Mouse (Mus musculus): ENCODE data around the gene Ddrgk1.
A peak's percentile ranks its signal among the peaks of the same experiment; 100 is the strongest.

The Ddrgk1 gene

GRCm38 (mm10) chr2:130664102-130664701 lies at the start of gene Ddrgk1:
Gene Ddrgk1 (minus strand): TSS chr2:130664659.
- DNase-seq (ENCODE audit: low spot score): peak; percentile 86

DNA sequence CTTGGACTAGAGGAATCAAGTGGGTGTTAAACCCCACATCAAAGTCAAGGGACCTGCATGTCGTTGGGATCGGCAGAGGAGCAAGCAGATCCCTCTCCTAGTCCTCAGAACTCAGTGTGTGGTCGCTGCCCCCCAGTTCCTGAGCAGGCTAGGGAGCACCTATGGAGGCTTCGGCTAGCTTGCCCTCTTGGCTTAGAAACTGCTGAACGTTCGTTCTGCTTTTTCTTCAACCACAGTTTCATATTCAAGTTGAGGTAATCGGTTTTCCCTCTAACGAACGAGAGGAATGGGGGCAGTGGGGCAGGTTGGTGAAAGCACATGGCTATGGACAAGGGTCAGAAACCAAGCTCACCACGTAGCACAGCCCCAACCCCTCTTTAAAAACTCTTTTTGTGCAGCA lies 42.6 kb upstream of the Ddrgk1 start:
- DNase-seq (ENCODE audit: low spot score): no peak

- no peak for DNase-seq (ENCODE audit: low spot score)
These were observed 42.1 kb upstream of the Ddrgk1 start for GRCm38 (mm10) chr2:130706602-130707001.

DNA sequence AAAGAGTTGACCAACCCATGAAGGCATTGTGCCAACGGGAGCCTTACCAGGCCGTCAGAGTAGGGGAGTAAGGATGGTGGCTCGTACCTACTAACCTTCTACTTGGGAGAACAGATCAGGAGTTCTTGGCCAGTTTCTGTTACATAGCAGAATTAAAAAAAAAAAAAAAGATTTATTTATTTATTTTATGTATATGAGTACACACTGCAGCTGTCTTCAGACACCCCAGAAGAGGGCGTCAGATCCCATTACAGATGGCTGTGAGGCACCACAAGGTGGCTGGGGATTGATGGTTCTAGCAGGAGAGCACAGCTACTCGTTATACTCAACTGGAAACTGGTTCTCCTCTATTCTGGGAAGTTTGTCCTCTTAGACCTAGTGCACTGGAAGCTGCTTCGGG lies 40.7 kb upstream of the Ddrgk1 start:
- no peak for DNase-seq (ENCODE audit: low spot score)

DNA sequence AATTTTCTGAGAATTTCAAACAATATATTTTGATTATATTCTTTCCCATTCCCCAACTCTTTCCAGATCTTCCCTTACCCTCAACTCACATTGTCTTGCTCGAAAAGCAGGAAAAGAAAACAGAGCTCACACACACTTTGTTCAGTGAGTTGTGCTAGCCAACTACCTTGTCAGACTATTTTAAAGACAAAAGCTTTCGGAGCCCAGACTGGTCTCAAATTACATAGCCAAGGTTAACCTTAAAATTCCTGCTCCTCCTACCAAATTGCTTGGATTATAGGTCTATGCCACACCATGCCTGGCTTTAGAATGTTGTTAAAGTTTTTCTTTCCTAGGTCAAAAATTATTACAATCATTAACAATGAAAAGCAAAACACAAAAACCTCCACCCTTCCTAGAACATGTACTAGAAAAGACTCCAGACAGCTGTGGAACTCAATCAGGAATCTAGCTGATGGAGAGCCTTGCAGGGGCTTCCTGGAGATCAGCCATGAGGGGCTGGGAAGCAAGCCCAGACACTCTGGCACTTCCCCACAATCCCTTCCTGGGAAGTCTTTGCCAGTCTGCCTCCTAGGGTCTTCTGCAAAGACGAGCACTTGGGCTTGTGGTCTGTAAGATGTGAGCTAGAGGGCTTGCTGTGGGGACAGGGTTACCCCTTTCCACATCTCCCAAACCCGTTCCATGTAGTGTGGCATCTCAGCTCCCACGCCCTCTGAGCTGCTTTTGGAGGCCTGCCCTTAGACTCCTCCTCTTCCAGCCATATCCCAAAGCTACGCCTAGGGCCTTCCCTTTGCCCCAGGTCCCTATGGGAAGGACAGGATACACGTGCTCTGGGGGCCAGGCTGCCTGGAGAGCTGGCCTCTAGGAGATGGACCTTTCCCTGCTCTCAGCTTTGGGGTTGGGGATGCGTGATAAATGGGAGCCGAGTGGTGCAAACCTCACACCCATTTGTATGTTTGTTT lies 39.9 kb upstream of the Ddrgk1 start:
- DNase-seq (ENCODE audit: low spot score): no peak

DNA sequence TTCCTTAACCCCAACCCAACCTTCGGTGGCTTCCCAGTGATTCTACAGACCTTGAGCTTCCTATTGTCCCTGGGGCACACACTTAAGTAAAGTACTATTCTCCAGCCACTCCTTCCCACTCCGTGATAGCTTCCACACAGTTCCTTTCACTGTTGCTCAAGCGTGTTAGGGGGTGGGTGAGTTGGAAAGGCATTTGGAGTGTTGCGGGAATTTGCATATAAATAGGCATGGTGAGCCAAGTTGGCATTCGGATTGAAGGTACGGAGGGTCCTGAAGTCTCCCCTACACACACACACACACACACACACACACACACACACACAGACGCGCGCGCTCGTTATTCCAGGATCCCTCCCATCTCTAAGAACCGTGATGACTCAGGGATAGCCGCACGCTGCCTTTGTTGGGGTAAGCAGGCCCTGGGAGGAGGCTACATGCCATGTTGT lies 33.4 kb upstream of the Ddrgk1 start:
- DNase-seq (ENCODE audit: low spot score): no peak

DNA sequence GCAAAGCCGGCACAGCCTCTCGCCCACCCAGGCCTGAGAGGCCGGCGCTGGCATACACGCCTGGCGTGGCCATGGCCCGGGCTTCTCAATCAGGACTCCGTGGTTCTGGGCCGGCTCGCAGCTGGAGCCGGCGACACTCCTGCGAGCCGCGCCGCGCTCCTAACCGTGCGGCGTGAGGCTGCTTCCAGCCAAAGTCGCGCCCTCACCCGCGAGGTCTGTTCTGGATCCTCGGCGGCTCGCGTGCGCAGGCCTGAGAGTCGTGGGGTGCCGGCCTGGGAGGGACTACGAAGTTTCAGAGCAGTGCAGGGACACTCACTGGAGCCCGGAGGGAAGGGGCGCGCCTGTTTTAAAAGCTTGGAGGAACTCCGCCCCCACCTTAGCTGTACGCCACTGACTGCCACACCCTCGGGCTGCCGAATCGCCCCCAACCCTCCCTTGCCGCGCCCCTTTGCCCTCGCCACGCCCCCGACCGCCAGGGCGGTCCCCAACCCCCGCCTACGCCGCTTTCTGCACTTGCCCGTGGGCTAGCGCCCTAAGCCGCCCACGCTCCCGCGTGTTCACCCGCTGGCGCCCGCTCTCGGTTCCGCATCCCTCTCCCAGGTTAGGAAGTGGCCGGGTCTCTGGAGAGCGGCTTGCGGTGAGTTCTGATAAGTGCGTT lies 32.8 kb upstream of the Ddrgk1 start, which contains the start of gene Slc4a11:
Gene Slc4a11 (minus strand): TSS at position 367 of the 658 bp plus-strand sequence.
- DNase-seq (ENCODE audit: low spot score): peak; percentile 52

DNA sequence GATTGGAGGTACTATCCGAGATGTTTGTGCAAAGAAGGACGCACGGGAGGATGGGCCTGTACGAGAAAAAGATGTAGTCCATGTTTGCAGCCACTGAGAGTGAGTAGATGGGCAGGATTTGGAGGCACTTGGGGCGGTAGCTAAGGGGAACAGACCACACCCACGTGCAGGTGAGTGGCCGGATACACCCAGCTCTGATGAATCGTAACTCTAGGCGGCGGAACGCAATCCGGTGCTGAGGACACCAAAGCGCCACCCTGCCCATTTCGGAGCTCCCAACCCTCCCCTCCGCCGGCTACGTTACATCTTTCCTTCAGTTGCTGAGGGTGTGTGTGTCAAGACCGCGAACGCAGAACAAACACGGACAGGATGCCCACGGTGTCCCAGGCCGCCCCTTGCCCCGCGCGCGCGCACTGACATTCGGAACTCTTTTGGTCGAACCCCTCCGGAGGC lies 32.3 kb upstream of the Ddrgk1 start:
- peak; percentile 33 for DNase-seq (ENCODE audit: low spot score)

GRCm38 (mm10) chr2:130693563-130693962 lies 29.1 kb upstream of the Ddrgk1 start:
- no peak for DNase-seq (ENCODE audit: low spot score)

DNA sequence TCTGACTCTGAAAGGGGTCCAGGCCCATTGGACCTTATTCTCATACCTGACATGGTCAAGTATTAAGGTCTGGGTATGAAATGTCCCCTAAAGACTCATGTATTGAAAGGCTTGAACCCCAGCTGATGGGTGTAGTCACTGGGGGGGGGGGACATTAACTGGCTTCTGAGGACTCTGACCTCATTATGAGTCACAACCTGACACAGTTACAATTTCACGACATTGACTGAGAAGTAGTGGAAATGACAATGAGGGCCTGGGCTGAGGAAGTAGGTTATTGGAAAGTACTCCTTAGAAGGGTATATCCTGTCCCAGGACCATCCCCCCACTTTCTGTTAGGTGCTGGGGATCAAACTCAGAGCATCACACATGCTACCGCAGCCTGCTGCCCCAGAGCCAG lies 24.6 kb upstream of the Ddrgk1 start:
- DNase-seq (ENCODE audit: low spot score): no peak

DNA sequence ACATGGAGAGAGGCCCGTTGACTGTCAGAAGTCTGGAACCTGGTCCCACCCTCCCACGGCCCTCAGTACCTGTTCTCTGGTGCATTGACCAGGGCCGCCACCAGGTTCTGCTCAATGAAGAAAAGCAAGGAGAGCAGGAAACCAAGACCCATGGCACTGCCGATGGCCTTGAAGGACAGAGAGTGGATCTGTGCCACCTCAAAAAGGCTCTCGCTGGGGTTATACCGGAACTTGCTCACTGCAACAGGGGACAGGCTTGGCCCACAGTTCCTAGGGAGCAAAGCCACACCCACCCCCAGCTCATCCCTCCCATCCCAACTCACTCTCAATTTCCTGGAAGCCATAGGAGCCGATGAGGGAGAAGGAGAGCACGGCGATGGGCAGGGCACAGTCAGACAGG lies 21.0 kb upstream of the Ddrgk1 start:
- no peak for DNase-seq (ENCODE audit: low spot score)

GRCm38 (mm10) chr2:130681531-130681930 lies 17.1 kb upstream of the Ddrgk1 start:
- no peak for DNase-seq (ENCODE audit: low spot score)

DNA sequence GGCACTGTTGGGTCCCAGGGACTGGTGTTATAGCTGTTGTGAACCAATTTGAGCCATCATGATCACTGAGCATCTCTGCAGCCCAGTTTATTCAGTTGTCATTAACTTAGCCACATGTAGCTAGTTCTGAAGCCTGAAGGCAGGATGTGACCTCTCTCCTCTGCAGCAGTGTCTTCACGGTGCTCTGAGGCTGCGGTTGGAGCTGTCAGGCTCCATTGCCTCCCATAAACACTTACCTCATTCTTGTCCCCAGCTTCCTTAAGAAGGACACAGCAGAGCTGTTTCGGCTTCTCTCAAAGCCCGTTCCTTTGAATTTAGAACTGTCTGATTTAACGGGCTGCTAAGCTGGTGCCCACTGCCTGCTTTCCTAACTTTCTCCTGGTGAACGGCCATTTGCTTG lies 15.4 kb upstream of the Ddrgk1 start:
- DNase-seq (ENCODE audit: low spot score): no peak

DNA sequence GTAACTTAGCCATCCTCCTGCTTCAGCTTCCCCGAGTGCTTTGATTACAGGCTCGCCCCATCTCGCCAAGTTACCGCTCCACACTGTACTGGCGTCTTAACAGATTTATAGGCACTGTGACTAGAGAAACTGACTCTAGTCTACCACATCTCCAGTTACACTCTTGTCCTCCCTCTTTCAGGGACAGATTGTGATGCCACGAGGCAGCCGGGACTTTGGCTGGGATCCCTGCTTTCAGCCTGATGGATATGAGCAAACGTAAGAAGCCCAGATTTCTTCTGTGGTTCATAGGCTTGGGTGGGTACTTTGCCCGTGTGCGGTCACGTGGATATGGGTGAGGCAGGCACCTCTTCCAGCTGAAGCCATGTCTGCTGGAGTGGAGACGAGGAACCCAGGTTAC lies 14.7 kb upstream of the Ddrgk1 start:
- DNase-seq (ENCODE audit: low spot score): no peak

DNA sequence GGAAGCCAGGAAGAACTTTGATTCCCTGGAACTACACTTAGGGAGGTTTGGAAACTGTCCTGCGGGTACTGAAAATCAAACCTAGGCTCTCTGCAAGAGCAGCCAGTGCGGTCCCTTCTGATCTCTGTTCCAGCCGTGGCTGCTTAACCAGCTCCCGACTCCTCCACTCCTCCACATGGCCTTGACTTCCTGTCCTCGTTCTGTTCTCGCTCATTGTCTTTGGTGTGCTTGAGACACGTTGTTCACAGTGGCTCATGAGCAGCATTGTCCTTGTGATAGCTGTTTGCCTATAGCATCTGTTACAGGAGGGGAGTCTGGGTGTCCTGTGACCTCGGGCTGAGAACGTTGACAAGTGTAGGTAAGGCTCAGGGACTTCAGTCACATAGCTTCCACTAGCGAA lies 12.8 kb upstream of the Ddrgk1 start:
- DNase-seq (ENCODE audit: low spot score): no peak

GRCm38 (mm10) chr2:130667559-130667958 lies 3.1 kb upstream of the Ddrgk1 start, which contains the start of gene Itpa:
Gene Itpa (plus strand): TSS chr2:130667610.
- peak; percentile 88 for DNase-seq (ENCODE audit: low spot score)

- DNase-seq (ENCODE audit: low spot score): no peak
These were observed 1.1 kb downstream of the Ddrgk1 start for GRCm38 (mm10) chr2:130663342-130663741.

DNA sequence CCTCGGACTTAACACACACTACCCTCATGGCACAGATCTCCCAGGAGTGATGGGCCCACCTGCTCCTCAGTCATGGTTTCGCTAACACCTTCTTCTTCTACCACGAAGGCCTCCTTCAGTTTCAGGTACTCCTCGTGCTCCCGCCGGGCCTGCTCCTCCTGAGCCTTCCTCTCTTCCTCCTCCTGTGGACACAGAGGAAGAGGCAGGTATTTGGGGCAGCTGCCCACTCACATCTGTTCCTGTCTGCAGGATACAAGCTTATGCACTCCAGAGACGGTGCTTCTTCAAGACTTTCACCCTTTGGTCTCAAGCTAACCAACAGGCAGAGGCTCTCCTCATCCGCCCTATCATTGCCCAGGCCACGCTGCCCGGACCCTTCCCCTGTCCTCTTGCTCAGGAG lies 5.9 kb downstream of the Ddrgk1 start:
- no peak for DNase-seq (ENCODE audit: low spot score)

DNA sequence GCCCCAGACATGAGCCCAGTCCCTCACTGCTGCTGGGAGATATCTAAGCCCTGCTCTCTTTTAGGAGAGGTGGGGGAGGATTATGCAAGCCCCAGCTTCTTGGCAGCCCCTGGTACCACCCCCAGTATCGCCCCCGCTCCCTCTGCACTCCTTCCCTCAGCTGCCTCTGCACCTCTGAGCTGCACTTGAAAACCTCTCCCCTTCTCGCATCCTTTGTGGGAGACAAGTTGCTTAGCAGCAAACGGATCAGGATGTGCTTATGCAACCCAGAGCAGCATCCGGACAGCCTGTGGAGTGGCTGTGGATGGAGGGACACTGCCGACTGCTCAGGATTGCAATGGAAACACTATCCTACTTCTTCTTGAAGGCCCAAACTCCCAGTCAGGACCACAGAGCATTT lies 6.9 kb downstream of the Ddrgk1 start:
- DNase-seq (ENCODE audit: low spot score): no peak

DNA sequence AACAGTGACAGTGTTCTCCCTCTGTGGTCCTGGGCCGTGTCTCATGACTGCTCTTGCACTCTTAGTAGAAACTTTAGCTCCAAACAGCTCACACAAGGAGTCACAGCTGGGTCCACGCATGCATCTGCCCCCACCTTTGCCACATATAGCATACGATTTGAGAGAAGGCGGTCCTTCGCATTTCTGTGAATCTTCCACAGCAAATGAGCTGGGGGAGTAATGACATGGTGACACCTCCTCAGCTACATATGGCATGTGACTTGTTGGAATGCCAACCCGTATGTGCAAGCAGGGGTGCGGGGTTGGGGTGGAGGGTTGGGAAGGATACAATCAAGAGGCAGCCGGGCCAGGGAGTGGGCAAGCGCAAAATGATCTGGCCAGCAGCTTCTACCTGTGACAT lies 7.9 kb downstream of the Ddrgk1 start:
- DNase-seq (ENCODE audit: low spot score): no peak

GRCm38 (mm10) chr2:130655660-130656339 lies 8.7 kb downstream of the Ddrgk1 start:
- DNase-seq (ENCODE audit: low spot score): no peak

DNA sequence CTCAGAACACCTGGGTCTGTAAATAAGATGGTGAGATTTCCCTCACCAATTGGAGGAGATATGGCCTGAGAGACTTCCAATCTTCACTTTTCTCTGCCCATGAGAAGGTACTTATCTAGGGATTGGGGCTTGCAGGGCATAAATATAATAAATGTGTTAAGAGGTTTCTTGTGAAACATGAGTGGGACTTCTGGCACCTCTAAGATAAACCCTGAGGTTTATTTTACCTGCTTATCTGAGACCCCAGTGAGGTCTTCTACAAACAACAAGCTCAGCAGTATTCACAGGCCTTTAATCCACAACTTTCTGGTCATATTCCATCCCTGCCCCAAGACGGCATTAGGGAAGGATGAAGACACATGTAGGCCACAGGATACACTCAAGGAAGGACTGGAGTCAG lies 10.7 kb downstream of the Ddrgk1 start:
- DNase-seq (ENCODE audit: low spot score): no peak
